Mouse (Mus musculus): ENCODE results near the gene Mbnl1. TPM values are rescaled to one million over a fixed set of nuclear protein-coding genes. Genes with fewer than 3 reads are reported as not detected.
A peak's percentile ranks its signal among the peaks of the same experiment; 100 is the strongest.

The Mbnl1 gene
- polyA plus RNA-seq, 1 experiment from 2014 or later, result 34.7 TPM

DNA sequence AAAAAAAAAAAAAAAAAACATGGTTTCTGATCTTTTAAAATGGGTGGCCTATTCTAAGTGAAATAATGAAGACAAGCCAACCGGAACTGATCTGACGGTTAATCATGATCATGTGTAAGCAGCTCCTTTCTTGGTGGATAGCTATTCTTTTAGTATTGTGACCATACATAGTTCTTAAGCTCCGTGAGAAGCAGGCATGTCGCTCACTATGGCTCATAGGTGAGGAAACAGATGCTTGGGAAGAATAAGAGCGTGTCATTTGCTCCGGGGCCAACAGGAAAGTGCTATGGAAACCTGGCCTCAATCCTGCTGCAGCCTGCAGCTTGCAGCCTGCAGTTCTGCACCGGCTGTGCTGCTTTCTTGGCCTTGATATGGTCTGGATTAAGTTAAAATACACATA lies 40.7 kb downstream of the Mbnl1 start:
- H3K27ac ChIP-seq, result no peak overlapping the region
- peaks cover 20% of the 10 kb centered on the region; the same call in 1 of the 2 replicates for H3K4me1 ChIP-seq (replicated peaks)
- H3K27me3 ChIP-seq (ENCODE audit: insufficient read depth, poor library complexity, severe bottlenecking), result no peaks in the 10 kb centered on the region
- H3K4me3 ChIP-seq, result no peak overlapping the region
- no peaks in the 10 kb centered on the region for H3K9me3 ChIP-seq
- DNase-seq (ENCODE audit: low spot score), result no peak
- WGBS, result 69% methylated on average over 7 of the region's 7 CpGs
- no peaks in the 10 kb centered on the region for H3K36me3 ChIP-seq

DNA sequence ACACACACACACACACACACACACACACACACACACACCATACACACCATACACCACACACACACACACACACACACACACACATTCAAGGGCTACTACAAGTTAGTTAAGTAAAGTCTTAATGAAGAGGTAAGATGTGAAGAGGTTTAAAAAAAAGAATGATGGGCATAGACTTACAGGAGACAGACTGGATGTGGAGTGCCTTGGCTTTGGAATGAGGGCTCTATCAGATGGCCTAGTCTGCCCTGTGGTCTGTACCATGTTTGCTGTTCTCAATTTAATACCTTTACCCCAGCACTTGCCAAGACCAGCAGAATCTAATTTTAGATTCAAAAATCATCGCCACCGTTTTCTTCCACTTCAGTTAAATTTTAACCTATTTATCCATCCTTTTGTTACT lies 41.1 kb downstream of the Mbnl1 start:
- WGBS, result 93% methylated on average over 2 of the region's 2 CpGs

DNA sequence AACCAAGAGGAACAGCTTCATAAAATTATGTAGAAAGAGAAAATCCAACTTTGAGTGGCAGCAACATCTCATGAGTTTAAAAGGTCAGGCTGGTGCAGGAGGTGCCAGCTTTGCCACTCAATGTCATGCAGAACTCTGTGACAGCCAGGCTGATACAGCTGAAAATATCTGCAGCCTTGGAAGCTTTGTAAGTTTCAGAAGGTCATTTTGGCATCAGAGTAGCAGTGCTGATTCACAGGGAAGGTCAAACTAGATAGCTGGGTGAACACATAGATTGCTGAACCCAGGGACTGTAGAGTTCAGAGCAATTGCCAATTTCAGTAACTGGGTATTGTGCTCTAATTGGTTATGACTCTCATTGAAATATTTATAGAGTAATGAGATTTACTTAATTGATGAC lies 42.8 kb downstream of the Mbnl1 start:
- no peak for DNase-seq (ENCODE audit: low spot score)
- Histone ChIP-seq H3K4me3 (no peak overlapping the region), H3K9me3 (no peaks in the 10 kb centered on the region), H3K4me1 (replicated peaks) (peaks cover 20% of the 10 kb centered on the region; the same call in 1 of the 2 replicates), H3K36me3 (no peaks in the 10 kb centered on the region), H3K27ac (no peak overlapping the region), H3K27me3 (ENCODE audit: insufficient read depth, poor library complexity, severe bottlenecking) (no peaks in the 10 kb centered on the region)

More for the DNA sequence above, 41.1 kb downstream of the Mbnl1 start:
- no peaks in the 10 kb centered on the region for H3K27me3 ChIP-seq (ENCODE audit: insufficient read depth, poor library complexity, severe bottlenecking)
- peaks cover 20% of the 10 kb centered on the region; the same call in 1 of the 2 replicates for H3K4me1 ChIP-seq (replicated peaks)
- no peaks in the 10 kb centered on the region for H3K36me3 ChIP-seq
- DNase-seq (ENCODE audit: low spot score), result no peak
- H3K27ac ChIP-seq, result no peak overlapping the region
- no peaks in the 10 kb centered on the region for H3K9me3 ChIP-seq
- no peak overlapping the region for H3K4me3 ChIP-seq

DNA sequence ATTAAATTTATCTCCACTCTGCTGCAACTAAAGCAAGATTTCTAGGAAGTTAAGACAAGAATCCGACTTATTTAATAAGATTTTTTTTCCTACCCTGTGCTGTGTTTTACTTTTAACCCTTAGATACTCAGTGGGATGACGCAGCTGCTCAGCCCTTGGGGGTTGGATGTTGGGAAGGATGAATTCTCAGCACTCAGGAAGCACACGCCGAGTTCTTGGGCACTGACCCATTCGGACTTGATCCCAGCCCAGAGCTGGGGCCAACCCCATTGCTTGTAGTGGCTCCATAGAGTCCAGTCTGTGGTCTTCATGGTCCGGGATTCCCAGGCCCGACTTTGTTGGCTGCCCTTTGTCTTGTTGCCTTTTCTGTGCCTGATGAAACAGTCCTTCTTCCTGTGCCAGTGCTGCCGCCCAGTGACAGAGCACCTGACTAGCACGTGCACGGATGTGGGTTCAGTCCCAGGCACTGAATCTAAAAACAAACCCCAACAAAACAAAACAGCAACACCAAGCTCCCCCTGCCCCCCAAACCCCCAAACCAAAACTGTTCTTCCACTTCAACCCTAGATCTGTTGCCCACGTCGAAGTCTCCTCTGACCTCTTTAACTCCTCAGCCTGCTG lies 43.5 kb downstream of the Mbnl1 start:
- no peaks in the 10 kb centered on the region for H3K27me3 ChIP-seq (ENCODE audit: insufficient read depth, poor library complexity, severe bottlenecking)
- no peaks in the 10 kb centered on the region for H3K9me3 ChIP-seq
- no peak for DNase-seq (ENCODE audit: low spot score)
- H3K4me3 ChIP-seq, result no peak overlapping the region
- 0 out of 2 replicates have a peak overlapping the region, but pooled peaks have one; percentile 45 for H3K27ac ChIP-seq
- no peaks in the 10 kb centered on the region for H3K36me3 ChIP-seq
- WGBS, result 43% methylated on average over 12 of the region's 12 CpGs
- peaks cover 20% of the 10 kb centered on the region; the same call in 1 of the 2 replicates for H3K4me1 ChIP-seq (replicated peaks)

DNA sequence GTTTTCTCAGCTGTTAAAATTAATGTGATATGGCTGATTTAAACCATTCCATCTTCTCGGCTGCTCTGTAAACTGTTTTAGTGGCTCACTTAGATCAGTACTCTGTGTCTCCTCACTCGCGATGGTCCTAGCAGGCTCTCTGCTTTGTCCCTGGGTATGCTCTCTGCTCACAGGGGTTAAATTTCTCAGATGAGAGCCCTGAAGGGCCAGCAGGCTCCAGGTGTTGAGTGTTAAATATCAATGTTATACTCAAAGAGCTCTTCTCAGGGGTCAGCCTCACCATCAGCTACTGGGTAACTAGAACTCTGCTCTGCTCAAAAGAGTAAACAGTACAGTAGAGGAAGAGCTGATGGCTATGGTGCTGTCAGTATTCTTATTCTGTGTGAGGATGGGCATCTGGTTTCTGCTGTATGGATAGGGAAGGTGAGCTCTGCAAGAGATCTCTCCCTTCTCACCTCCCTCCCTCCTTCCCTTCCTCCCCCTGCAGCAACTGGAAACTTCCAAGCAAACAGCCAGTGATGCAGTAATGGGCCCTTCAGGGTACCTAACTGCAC lies 44.7 kb downstream of the Mbnl1 start:
- no peaks in the 10 kb centered on the region for H3K9me3 ChIP-seq
- H3K4me1 ChIP-seq (replicated peaks), result peaks cover 16% of the 10 kb centered on the region; the same call in 1 of the 2 replicates
- no peaks in the 10 kb centered on the region for H3K27me3 ChIP-seq (ENCODE audit: insufficient read depth, poor library complexity, severe bottlenecking)
- no peak overlapping the region for H3K27ac ChIP-seq
- no peak overlapping the region for H3K4me3 ChIP-seq
- no peak for DNase-seq (ENCODE audit: low spot score)
- no peaks in the 10 kb centered on the region for H3K36me3 ChIP-seq
- 74% methylated on average over 3 of the region's 3 CpGs for WGBS

DNA sequence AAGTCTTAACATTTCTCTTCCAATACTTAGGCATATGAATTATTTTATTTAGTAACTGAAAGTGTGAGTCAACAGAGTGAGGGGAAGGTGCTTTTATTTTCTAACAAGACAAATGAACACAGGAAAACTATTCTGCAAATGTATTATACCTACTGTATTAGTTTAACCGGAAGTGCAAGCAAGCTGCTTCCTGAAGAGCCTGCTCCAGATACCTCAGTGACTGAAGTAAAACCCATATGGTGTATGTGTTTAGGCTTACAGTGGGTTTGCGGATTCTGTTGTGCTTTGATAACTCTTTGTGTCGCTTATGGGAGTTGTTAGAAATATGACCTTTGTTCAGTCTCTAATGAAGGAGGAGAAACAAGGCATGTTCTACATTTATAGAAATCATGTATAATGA lies 46.7 kb downstream of the Mbnl1 start:
- Histone ChIP-seq H3K27ac (no peak overlapping the region), H3K27me3 (ENCODE audit: insufficient read depth, poor library complexity, severe bottlenecking) (no peaks in the 10 kb centered on the region), H3K36me3 (no peaks in the 10 kb centered on the region), H3K4me3 (no peak overlapping the region), H3K9me3 (no peaks in the 10 kb centered on the region), H3K4me1 (replicated peaks) (0 out of 2 replicates have a peak, but pooled peaks cover 8% of the 10 kb centered on the region)
- WGBS, result 87% methylated on average over 3 of the region's 3 CpGs
- DNase-seq (ENCODE audit: low spot score), result no peak

DNA sequence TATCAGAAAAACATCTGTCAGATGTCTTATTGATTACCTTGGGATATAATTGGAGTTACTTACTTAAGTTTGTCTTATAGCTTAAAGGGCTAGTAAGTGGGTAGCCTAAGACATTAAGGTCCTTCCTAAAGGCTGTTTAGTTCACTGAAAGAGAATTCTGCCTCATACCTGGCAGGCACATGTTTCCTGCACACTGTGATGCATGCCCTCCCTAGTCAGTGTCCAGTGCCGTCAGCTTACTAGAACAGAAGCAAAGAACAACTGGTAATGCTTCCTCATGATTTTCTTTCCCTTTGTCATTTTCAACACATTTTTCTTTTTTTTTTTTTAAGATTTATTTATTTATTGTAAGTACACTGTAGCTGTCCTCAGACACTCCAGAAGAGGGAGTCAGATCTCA lies 51.5 kb downstream of the Mbnl1 start:
- H3K27me3 ChIP-seq (ENCODE audit: insufficient read depth, poor library complexity, severe bottlenecking), result no peaks in the 10 kb centered on the region
- H3K9me3 ChIP-seq, result no peaks in the 10 kb centered on the region
- no peaks in the 10 kb centered on the region for H3K36me3 ChIP-seq
- DNase-seq (ENCODE audit: low spot score), result no peak
- WGBS, result 87% methylated on average over 1 of the region's 1 CpGs
- no peak overlapping the region for H3K4me3 ChIP-seq
- H3K27ac ChIP-seq, result no peak overlapping the region
- peaks cover 27% of the 10 kb centered on the region for H3K4me1 ChIP-seq (replicated peaks)

DNA sequence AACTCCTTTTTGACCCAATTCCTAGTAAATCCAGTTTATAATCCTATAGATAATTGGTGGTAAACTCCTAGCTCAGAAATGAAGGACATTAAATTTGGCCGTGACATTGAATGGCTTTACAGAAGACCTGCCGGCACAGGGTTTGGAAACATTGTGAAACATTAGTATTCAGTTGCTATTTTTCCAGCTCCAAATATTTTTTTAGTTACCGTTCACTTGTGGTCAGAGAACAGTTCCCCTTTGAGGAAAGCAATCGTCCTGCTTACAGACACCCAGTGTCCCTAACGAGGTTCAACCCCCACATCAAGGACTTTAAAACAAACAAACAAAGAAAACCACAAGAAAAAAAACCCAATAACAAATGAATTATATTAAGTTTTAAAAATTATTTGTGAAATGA lies 58.7 kb downstream of the Mbnl1 start:
- Histone ChIP-seq H3K36me3 (no peaks in the 10 kb centered on the region), H3K4me3 (no peak overlapping the region), H3K27me3 (ENCODE audit: insufficient read depth, poor library complexity, severe bottlenecking) (no peaks in the 10 kb centered on the region), H3K27ac (no peak overlapping the region), H3K9me3 (no peaks in the 10 kb centered on the region), H3K4me1 (replicated peaks) (peaks cover 27% of the 10 kb centered on the region)
- WGBS, result 82% methylated on average over 5 of the region's 5 CpGs
- no peak for DNase-seq (ENCODE audit: low spot score)

DNA sequence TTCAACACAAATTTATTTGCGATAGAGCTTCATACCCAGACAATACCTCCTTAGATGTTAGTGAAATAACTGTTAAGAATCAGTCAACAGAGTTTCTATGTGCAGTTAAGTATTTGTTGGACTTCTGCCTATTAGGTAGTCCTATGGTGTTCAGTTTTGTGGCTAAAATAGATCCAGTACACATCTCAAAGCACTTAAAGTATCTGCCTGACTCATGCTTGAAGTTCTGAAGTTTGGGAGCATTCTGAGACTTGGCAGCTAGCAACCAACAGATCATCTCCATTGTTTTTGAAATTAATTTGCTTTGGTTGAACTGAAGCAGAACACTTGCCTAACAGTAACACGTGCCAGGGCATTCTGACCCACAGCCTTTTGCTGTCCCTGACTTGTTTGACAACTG lies 59.2 kb downstream of the Mbnl1 start:
- Histone ChIP-seq H3K4me3 (no peak overlapping the region), H3K36me3 (no peaks in the 10 kb centered on the region), H3K9me3 (no peaks in the 10 kb centered on the region), H3K4me1 (replicated peaks) (peaks cover 24% of the 10 kb centered on the region), H3K27ac (no peak overlapping the region), H3K27me3 (ENCODE audit: insufficient read depth, poor library complexity, severe bottlenecking) (no peaks in the 10 kb centered on the region)
- DNase-seq (ENCODE audit: low spot score), result no peak
- 84% methylated on average over 2 of the region's 2 CpGs for WGBS

DNA sequence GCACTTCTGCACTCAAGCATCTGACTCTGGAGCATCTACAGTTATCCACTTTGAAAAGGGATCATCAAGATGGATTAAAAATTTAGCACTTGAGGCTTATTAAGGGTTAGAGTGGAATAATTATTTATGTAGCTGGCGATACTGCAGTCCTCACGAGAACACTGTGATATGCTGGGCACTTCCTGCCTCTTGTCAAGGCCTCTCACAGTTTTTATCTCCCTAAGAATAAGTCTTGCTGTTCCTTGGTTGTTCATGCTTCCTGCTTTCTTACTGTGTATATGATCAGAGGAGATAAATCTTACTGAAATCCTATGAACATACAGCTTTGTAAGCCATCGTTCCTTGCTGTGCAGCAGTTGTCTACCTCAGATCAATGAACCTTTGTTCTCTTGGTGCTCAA lies 62.6 kb downstream of the Mbnl1 start:
- Histone ChIP-seq H3K27me3 (ENCODE audit: insufficient read depth, poor library complexity, severe bottlenecking) (no peaks in the 10 kb centered on the region), H3K36me3 (no peaks in the 10 kb centered on the region), H3K4me1 (replicated peaks) (peaks cover 5% of the 10 kb centered on the region; the same call in 1 of the 2 replicates), H3K4me3 (no peak overlapping the region), H3K9me3 (no peaks in the 10 kb centered on the region), H3K27ac (no peak overlapping the region)
- no peak for DNase-seq (ENCODE audit: low spot score)
- WGBS, result 75% methylated on average over 3 of the region's 3 CpGs

DNA sequence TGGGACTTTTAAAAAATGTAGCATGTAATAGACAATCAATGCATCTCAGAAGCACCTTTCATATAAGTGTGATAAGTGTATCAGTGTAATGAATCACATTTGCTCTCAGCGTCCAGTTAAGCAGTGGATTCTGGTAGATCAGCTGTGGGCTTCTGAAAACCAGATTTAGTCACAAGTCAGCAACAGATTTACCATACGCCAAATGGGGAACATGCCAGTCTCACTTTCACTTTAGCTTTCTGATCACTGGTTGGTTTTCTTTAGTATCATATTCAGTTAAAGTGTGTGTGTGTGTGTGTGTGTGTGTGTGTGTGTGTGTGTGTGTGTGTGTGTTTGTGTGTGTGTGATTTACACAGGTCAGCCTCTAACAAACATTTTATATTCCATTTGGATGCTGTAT lies 64.4 kb downstream of the Mbnl1 start:
- WGBS, result 88% methylated on average over 2 of the region's 2 CpGs
- peaks cover 5% of the 10 kb centered on the region; the same call in 1 of the 2 replicates for H3K4me1 ChIP-seq (replicated peaks)
- H3K4me3 ChIP-seq, result no peak overlapping the region
- no peak for DNase-seq (ENCODE audit: low spot score)
- no peaks in the 10 kb centered on the region for H3K9me3 ChIP-seq
- no peaks in the 10 kb centered on the region for H3K27me3 ChIP-seq (ENCODE audit: insufficient read depth, poor library complexity, severe bottlenecking)
- no peaks in the 10 kb centered on the region for H3K36me3 ChIP-seq
- H3K27ac ChIP-seq, result no peak overlapping the region

DNA sequence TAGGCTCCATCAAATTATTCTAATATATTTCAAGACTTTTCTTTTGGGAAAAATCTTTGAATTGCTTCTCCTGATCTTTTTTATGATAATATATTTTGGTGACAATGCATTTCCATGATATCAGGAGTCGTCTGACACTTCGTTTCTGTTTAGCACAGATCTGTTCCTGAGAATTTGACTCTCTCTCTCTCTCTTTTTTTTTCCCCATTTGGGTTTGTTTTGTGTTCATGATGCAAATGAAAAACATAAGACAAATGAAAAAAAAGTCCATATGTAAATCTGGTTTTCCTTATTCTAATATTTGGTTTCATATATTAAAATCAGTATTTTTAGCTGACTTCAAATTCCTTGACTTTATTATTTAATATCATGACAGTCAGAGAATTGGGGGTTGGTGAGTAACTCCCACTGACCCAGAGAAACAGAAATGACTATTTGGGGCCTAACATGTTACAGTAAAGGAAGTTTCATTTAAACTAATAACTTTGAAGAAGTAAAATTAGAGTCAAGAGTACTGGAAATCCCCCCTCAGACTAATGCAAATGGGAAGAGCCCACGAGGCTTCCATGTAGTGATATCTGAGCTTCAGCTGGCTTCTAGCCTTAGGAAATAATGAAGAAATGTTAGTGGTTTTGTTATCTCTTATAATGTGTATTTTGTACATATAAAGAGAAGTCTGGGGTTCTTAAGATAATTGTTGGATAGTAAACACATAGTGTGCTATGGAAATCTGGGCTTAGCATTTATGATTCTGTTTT lies 65.8 kb downstream of the Mbnl1 start:
- no peak overlapping the region for H3K4me3 ChIP-seq
- no peaks in the 10 kb centered on the region for H3K36me3 ChIP-seq
- H3K27ac ChIP-seq, result no peak overlapping the region
- no peaks in the 10 kb centered on the region for H3K9me3 ChIP-seq
- no peaks in the 10 kb centered on the region for H3K27me3 ChIP-seq (ENCODE audit: insufficient read depth, poor library complexity, severe bottlenecking)
- no peak for DNase-seq (ENCODE audit: low spot score)
- WGBS, result 88% methylated on average over 3 of the region's 3 CpGs
- peaks cover 5% of the 10 kb centered on the region; the same call in 1 of the 2 replicates for H3K4me1 ChIP-seq (replicated peaks)

DNA sequence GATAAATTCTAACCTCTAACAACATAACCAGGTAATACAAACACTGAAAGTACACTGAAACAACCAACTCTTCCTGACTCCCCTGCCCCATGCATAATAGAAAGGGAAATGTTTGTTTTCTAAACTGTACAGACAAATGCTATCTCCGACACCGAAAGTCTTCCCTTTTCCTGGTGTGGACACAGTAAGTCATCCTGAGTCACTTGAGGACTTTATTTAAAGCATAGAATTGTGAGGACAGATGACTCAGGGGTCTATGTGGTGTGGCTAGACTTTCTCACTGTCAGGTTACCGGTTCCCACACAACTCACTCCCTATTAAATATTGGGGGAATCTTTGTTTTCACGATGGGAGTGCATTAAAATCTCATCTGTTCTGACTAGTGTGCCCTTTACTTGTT lies 68.5 kb downstream of the Mbnl1 start:
- Histone ChIP-seq H3K9me3 (no peaks in the 10 kb centered on the region), H3K36me3 (no peaks in the 10 kb centered on the region), H3K4me1 (replicated peaks) (no peaks in the 10 kb centered on the region), H3K27ac (no peak overlapping the region), H3K4me3 (no peak overlapping the region), H3K27me3 (ENCODE audit: insufficient read depth, poor library complexity, severe bottlenecking) (no peaks in the 10 kb centered on the region)
- no peak for DNase-seq (ENCODE audit: low spot score)
- WGBS, result 85% methylated on average over 4 of the region's 4 CpGs
